Mouse (Mus musculus): ENCODE data around the gene Tlr9.

The Tlr9 gene

GRCm38 (mm10) chr9:106203990-106204851 lies 18.2 kb upstream of the Tlr9 start:
- DNase-seq (ENCODE audit: low spot score) = no peak

DNA sequence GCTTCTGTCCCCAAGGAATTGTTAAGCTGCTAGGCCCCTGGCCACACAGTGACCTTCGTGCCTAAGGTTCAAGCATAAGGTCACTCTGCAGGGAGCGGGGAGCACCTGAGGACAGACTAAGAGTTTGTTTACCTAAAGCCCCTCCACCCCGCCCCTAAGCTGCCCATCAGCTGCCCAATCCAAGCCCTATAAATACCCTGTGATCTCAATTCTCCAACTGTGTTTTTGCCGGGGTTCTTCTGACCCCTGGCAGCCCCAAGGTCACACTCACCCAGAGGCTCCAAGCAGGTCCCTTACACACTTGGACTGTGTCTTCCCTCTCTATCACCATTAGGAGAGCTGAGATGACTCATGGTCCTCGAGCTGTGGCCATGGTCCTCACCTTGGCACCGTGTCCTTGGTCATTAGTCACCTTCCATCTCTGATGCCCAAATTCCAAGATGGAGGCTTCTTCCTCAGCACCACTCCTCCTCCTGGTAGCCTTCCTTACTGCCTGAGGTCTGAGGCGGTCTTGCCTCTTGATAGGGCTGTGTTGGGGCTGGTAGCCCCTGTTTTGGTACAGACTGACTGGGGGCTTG lies 16.6 kb upstream of the Tlr9 start:
- no peak for DNase-seq (ENCODE audit: low spot score)

- DNase-seq (ENCODE audit: low spot score) = no peak
These were observed 15.9 kb upstream of the Tlr9 start for GRCm38 (mm10) chr9:106206515-106206914.

GRCm38 (mm10) chr9:106208181-106208580 lies 14.2 kb upstream of the Tlr9 start:
- no peak for DNase-seq (ENCODE audit: low spot score)

- DNase-seq (ENCODE audit: low spot score) = no peak
These were observed 12.4 kb upstream of the Tlr9 start for GRCm38 (mm10) chr9:106209954-106210353.

DNA sequence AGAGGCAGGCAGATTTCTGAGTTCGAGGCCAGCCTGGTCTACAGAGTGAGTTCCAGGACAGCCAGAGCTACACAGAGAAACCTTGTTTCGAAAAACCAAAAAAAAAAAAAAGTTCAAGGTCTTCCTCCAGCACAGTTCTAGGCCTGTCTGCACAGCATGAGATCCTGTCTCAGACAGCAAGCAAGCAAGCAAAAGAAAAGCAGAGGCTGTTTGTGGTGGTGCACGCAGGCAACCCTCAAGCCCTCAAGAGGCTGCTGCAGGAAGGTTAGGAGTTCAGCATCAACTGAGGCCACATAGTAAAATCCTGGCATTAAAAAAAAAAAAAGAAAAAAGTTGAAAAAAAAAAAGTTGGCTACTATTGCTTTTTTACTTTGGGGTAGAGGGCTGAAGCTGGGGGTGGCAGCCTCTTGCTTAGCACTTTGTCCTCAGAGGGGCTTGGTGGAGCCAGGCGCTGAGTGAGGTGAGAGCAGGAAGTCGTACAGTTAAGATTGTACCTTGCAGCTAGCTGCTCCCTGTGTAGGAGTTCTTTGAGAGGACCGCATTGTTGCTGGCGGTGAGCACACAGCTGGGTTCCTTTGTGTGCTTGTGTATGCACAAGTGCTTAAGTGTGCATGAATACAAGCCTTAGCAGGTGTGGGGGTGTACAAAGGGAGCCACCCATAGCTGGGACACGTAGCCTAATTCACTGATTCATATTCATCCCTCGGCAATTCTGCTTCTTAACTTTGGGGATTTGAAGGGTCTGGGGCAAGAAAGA lies 11.4 kb upstream of the Tlr9 start:
- peak; percentile 33 for DNase-seq (ENCODE audit: low spot score)

GRCm38 (mm10) chr9:106211680-106212593 lies 10.5 kb upstream of the Tlr9 start:
- DNase-seq (ENCODE audit: low spot score) = peak; percentile 96

GRCm38 (mm10) chr9:106212594-106212981 lies 9.8 kb upstream of the Tlr9 start:
- DNase-seq (ENCODE audit: low spot score) = no peak

DNA sequence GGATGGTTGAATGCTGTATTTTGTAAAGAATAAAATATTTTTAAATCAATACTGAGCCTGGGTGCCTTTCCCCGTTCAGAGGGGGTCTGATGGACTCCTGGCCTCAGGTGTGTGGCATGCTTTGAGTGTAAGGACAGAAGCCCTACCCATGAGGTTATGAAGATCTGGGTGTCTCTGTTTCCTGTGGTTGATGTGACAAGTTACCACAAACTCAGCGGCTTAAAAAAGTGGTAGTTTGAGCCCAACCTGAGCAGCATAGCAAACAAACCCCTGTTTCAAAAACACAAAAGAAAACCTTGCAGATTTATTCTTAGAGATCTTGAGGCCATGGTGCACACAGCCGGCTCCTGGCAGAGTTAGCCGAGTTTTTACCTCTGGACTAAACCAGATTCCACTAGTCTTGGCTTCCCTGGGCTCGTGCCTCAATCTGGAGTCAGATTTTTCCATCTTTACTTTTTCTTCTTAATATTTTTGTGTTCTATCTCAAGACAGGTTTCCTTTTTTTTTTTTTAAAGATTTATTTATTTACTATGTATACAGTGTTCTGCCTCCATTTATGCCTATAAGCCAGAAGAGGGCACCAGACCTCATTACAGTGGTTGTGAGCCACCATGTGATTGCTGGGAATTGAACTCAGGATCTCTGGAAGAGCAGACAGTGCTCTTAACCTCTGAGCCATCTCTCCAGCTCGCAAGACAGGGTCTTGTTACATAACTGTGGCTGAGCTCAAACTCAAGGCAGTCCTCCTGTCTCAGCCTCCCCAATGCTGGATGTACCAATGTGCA lies 6.9 kb upstream of the Tlr9 start:
- DNase-seq (ENCODE audit: low spot score) = no peak

GRCm38 (mm10) chr9:106216971-106217370 lies 5.4 kb upstream of the Tlr9 start:
- DNase-seq (ENCODE audit: low spot score) = no peak

DNA sequence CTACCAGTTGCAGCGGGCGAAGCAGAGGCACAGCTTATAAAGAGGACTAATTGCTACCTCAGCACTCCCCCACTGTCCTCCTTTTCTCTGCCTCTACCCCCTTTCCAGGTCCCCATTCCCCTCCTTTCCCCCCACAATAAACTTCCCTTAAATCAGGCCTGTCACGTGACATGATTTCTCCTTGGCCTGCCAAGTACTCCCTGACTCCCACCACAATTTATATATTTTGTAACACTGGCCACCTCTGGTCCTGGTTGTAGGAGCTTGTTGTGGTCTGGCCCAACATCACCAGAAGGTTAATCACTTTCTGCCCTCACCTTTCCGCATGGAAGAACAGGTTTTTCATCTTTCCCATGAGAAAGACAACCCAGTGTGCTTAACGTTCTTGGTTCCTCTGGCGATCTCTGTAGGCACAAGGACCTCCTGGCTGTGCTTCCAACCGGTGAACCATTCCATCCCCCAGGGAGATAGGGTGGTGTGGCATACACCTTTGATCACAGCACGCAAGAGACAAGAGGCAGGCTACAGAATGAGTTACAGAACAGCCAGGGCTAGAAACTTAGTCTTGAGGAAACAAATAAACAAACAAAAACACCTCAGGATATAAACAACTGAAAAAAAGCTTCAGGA lies 1.4 kb upstream of the Tlr9 start:
- DNase-seq (ENCODE audit: low spot score) = no peak

GRCm38 (mm10) chr9:106222994-106223393 lies 596 bp downstream of the Tlr9 start:
- no peak for DNase-seq (ENCODE audit: low spot score)

GRCm38 (mm10) chr9:106225469-106226150 lies 3.2 kb downstream of the Tlr9 start:
- no peak for DNase-seq (ENCODE audit: low spot score)

DNA sequence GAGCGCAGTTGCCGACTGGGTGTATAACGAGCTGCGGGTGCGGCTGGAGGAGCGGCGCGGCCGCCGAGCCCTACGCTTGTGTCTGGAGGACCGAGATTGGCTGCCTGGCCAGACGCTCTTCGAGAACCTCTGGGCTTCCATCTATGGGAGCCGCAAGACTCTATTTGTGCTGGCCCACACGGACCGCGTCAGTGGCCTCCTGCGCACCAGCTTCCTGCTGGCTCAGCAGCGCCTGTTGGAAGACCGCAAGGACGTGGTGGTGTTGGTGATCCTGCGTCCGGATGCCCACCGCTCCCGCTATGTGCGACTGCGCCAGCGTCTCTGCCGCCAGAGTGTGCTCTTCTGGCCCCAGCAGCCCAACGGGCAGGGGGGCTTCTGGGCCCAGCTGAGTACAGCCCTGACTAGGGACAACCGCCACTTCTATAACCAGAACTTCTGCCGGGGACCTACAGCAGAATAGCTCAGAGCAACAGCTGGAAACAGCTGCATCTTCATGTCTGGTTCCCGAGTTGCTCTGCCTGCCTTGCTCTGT lies 3.8 kb downstream of the Tlr9 start:
- DNase-seq (ENCODE audit: low spot score) = peak; percentile 68

DNA sequence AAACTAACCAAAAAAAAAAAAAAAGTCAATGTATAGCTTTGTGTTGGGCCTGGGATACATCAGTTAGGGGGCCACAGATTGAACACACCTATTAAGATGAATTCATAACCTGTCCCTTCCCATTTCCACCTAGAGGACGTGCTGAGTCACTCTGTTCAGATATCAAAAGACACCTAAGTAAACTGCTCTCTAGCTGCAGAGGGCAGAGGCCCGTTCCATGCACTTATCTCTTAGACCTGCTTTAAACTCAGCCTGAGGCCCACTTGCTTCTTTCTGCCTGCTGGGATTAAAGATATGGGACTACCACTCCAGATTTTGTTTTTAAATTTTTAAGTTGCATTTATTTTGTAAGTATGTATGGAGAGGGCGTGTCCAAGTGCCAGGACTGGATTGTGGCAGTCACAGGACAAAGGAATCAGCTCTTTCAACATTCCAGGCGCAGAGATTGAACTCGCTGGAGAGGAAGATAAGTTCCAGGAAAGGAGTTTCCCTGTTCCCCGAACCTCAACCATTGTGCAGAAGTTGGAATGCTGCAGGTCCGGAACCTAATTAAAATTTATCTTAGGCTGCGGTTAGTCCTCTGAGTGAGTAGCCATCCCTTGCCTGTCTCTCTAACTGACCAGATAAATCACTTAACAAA lies 5.5 kb downstream of the Tlr9 start:
- no peak for DNase-seq (ENCODE audit: low spot score)

DNA sequence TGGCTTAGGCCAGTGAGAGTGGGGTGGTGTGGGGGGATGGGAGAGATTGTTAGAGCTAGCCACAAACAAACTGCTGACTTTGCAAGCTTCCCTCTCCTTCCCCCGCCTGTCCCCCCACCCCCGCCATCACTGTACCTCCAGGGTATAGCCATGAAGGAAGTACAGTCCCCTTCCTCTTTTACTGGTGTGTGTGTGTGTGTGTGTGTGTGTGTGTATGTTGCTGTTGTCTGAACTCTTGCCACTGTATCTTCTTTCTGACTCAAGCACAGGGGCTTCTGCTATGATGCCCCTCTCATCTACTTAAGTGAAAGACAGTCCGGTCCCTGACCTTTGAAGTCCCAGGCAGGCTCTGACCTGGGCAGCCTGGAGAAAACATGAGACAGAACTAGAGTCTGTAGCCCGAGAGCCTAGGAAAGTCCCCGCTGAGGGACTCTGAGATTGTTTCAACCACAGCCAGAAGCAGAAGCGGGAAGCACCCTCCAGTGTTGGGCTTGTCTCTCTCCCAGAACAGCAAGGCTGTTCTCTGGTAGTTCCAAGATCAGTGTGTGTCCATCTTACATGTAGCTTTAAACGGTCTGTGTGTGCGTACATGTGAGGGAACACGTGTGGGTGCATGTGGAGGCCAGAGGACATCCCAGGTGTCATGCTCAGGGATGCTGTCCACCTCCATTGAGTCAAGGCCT lies 7.8 kb downstream of the Tlr9 start:
- no peak for DNase-seq (ENCODE audit: low spot score)

GRCm38 (mm10) chr9:106230734-106231106 lies 8.3 kb downstream of the Tlr9 start:
- DNase-seq (ENCODE audit: low spot score) = no peak

GRCm38 (mm10) chr9:106231220-106231619 lies 8.8 kb downstream of the Tlr9 start:
- no peak for DNase-seq (ENCODE audit: low spot score)

GRCm38 (mm10) chr9:106231816-106232215 lies 9.4 kb downstream of the Tlr9 start:
- DNase-seq (ENCODE audit: low spot score) = no peak
